Mouse (Mus musculus): Measurements from ENCODE around the gene Olfr1440. TPM values are rescaled to one million over a fixed set of nuclear protein-coding genes. Genes with fewer than 3 reads are reported as not detected.

The Olfr1440 gene
- polyA plus RNA-seq, 1 experiment from 2014 or later, result not detected

- Histone ChIP-seq H3K4me2 (no peak overlapping the region), H3K9ac (no peak overlapping the region), H3K36me3 (replicated peaks) (no peaks in the 10 kb centered on the region), H3K27me3 (no peaks in the 10 kb centered on the region), H3K4me3 (replicated peaks) (no peak overlapping the region), H3K4me1 (replicated peaks) (no peaks in the 10 kb centered on the region), H3K27ac (replicated peaks) (peak overlapping the region; percentile 24; the same call in 1 of the 2 replicates), H3K9me3 (replicated peaks) (no peaks in the 10 kb centered on the region)
- 47% methylated on average over 4 of the region's 4 CpGs for WGBS (ENCODE audit: insufficient replicate concordance)
- no peak for ATAC-seq (ENCODE audit: insufficient read depth)
Measured at GRCm38 (mm10) chr19:12435750-12436524, 48.9 kb downstream of the Olfr1440 start.

- Histone ChIP-seq H3K4me1 (replicated peaks) (no peaks in the 10 kb centered on the region), H3K27ac (replicated peaks) (no peak overlapping the region), H3K4me2 (no peak overlapping the region), H3K36me3 (replicated peaks) (no peaks in the 10 kb centered on the region), H3K9ac (no peak overlapping the region), H3K4me3 (replicated peaks) (no peak overlapping the region), H3K27me3 (no peaks in the 10 kb centered on the region), H3K9me3 (replicated peaks) (no peaks in the 10 kb centered on the region)
- no peak for ATAC-seq (ENCODE audit: insufficient read depth)
- WGBS (ENCODE audit: insufficient replicate concordance), result 25% methylated on average over 1 of the region's 1 CpGs
Measured at GRCm38 (mm10) chr19:12439581-12439980, 52.5 kb downstream of the Olfr1440 start.

GRCm38 (mm10) chr19:12440103-12440725, 53.1 kb downstream of the Olfr1440 start:
- H3K27me3 ChIP-seq, result no peaks in the 10 kb centered on the region
- no peak overlapping the region for H3K9ac ChIP-seq
- ATAC-seq (ENCODE audit: insufficient read depth), result no peak
- 30% methylated on average over 5 of the region's 5 CpGs for WGBS (ENCODE audit: insufficient replicate concordance)
- H3K9me3 ChIP-seq (replicated peaks), result no peaks in the 10 kb centered on the region
- no peak overlapping the region for H3K4me2 ChIP-seq
- H3K36me3 ChIP-seq (replicated peaks), result no peaks in the 10 kb centered on the region
- no peak overlapping the region for H3K4me3 ChIP-seq (replicated peaks)
- no peaks in the 10 kb centered on the region for H3K4me1 ChIP-seq (replicated peaks)
- peak overlapping the region; percentile 65; the same call in 1 of the 2 replicates for H3K27ac ChIP-seq (replicated peaks)

GRCm38 (mm10) chr19:12442560-12442959, 55.5 kb downstream of the Olfr1440 start:
- H3K36me3 ChIP-seq (replicated peaks), result no peaks in the 10 kb centered on the region
- no peak overlapping the region for H3K4me3 ChIP-seq (replicated peaks)
- H3K27me3 ChIP-seq, result no peaks in the 10 kb centered on the region
- H3K9me3 ChIP-seq (replicated peaks), result no peaks in the 10 kb centered on the region
- no peak overlapping the region for H3K27ac ChIP-seq (replicated peaks)
- no peaks in the 10 kb centered on the region for H3K4me1 ChIP-seq (replicated peaks)
- no peak overlapping the region for H3K4me2 ChIP-seq
- 0 out of 2 replicates have a peak, but pooled peaks have one; percentile 18 for ATAC-seq (ENCODE audit: insufficient read depth)
- 38% methylated on average over 4 of the region's 4 CpGs for WGBS (ENCODE audit: insufficient replicate concordance)
- no peak overlapping the region for H3K9ac ChIP-seq

GRCm38 (mm10) chr19:12445014-12445413, 57.9 kb downstream of the Olfr1440 start:
- Histone ChIP-seq H3K36me3 (replicated peaks) (no peaks in the 10 kb centered on the region), H3K27me3 (no peaks in the 10 kb centered on the region), H3K9ac (no peak overlapping the region), H3K27ac (replicated peaks) (no peak overlapping the region), H3K9me3 (replicated peaks) (no peaks in the 10 kb centered on the region), H3K4me2 (no peak overlapping the region), H3K4me1 (replicated peaks) (no peaks in the 10 kb centered on the region), H3K4me3 (replicated peaks) (no peak overlapping the region)
- 43% methylated on average over 3 of the region's 3 CpGs for WGBS (ENCODE audit: insufficient replicate concordance)
- ATAC-seq (ENCODE audit: insufficient read depth), result no peak

Other genes with a start within 250 kb of the Olfr1440 start
- gene Olfr1555-ps1, start 217.2 kb upstream of the Olfr1440 start, polyA plus RNA-seq (2015; fragmentation: Nextera tagmentation; extraction: Ambion mirVana), result not detected in 2 replicates
- not detected in 2 replicates for gene Olfr1431, start 186.6 kb upstream of the Olfr1440 start, polyA plus RNA-seq (2015; fragmentation: Nextera tagmentation; extraction: Ambion mirVana)
- gene Olfr1432, start 154.7 kb upstream of the Olfr1440 start, polyA plus RNA-seq (2015; fragmentation: Nextera tagmentation; extraction: Ambion mirVana), result not detected in 2 replicates
- gene Olfr262, start 145.6 kb upstream of the Olfr1440 start, polyA plus RNA-seq (2015; fragmentation: Nextera tagmentation; extraction: Ambion mirVana), result not detected in 2 replicates
- gene Olfr235, start 126.2 kb upstream of the Olfr1440 start, polyA plus RNA-seq (2015; fragmentation: Nextera tagmentation; extraction: Ambion mirVana), result not detected in 2 replicates
- gene Olfr1434, start 107.4 kb upstream of the Olfr1440 start, polyA plus RNA-seq (2015; fragmentation: Nextera tagmentation; extraction: Ambion mirVana), result not detected in 2 replicates
- not detected in 2 replicates for gene Olfr1436, start 88.1 kb upstream of the Olfr1440 start, polyA plus RNA-seq (2015; fragmentation: Nextera tagmentation; extraction: Ambion mirVana)
- gene Olfr1437, start 62.2 kb upstream of the Olfr1440 start, polyA plus RNA-seq (2015; fragmentation: Nextera tagmentation; extraction: Ambion mirVana), result not detected in 2 replicates
- not detected in 2 replicates for gene Olfr1438-ps1, start 51.4 kb upstream of the Olfr1440 start, polyA plus RNA-seq (2015; fragmentation: Nextera tagmentation; extraction: Ambion mirVana)
- gene Olfr1441, start 30.2 kb downstream of the Olfr1440 start, polyA plus RNA-seq (2015; fragmentation: Nextera tagmentation; extraction: Ambion mirVana), result not detected in 2 replicates
- not detected in 2 replicates for gene Pfpl, start 40.6 kb downstream of the Olfr1440 start, polyA plus RNA-seq (2015; fragmentation: Nextera tagmentation; extraction: Ambion mirVana)
- 1.8 and 2.0 TPM in 2 replicates for gene Mpeg1, start 73.5 kb downstream of the Olfr1440 start, polyA plus RNA-seq (2015; fragmentation: Nextera tagmentation; extraction: Ambion mirVana)
- gene Dtx4, start 114.2 kb downstream of the Olfr1440 start, polyA plus RNA-seq (2015; fragmentation: Nextera tagmentation; extraction: Ambion mirVana), result 2.0 and 2.4 TPM in 2 replicates
- 21.4 and 23.8 TPM in 2 replicates for gene Fam111a, start 158.5 kb downstream of the Olfr1440 start, polyA plus RNA-seq (2015; fragmentation: Nextera tagmentation; extraction: Ambion mirVana)
- 12.6 and 15.3 TPM in 2 replicates for gene Gm4952, start 212.7 kb downstream of the Olfr1440 start, polyA plus RNA-seq (2015; fragmentation: Nextera tagmentation; extraction: Ambion mirVana)
- 0.43 and 0.54 TPM in 2 replicates for gene Glyat, start 246.0 kb downstream of the Olfr1440 start, polyA plus RNA-seq (2015; fragmentation: Nextera tagmentation; extraction: Ambion mirVana)

Measured in liver, embryonic 15.5 days (tissue).